Mouse (Mus musculus) ZHBTc4 (cell line): ENCODE results near the gene Zfp423.
"Not testable (repeated sequence)": the region's sequence is repeated elsewhere in the genome, so short reads cannot be mapped to it uniquely, and the experiment has no call there.

Source experiments
- DNase-seq: peaks from one replicate; pipeline ENCODE4 v3.0.0-alpha.2; 2011; ENCODE audit warnings: low read depth, low spot score

Zfp423 gene

GRCm38 (mm10) chr8:87905404-87905803, 54.0 kb downstream of the Zfp423 start:
- DNase-seq, result no peak

- no peak for DNase-seq
Measured at GRCm38 (mm10) chr8:87904108-87904507, 55.3 kb downstream of the Zfp423 start.

DNA sequence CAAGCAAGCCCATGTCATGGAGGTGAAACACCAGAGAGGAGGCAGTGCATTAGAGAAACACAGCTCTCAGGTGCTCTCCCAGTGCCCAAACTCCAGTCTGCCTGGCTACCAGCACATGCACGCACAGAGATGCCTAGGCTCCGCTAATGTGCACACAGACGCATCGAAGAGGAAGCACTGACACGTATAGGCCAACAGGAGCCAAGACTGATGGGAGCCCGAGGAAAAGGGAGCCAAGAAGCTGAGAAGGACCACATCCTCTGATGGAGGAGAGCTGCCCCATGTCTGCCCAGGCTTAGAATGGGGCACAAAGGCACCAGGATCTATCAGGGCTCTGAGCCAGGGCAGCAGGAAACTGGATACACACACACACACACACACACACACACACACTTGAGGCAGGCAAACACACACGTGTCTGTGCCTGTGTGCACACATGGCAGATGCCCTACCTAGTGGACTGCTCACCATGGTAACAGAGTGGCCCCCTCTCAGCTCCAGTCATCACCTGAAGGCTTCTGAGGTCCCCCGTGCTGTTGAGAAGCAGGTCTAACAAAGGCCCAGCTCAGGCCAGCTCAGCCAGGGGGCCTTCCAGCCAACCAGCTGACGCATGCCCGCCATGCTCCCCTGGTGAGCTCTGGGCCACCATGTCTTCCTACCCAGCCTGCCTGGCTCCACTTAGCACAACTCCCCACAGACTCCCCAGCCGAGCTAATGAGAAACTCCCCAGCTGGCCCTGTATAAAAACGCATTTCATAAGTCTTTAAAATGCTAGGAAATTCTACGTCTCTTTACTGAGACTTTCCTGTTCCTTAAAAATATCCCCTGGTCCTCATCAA, 64.0 kb downstream of the Zfp423 start:
- DNase-seq, result no peak

GRCm38 (mm10) chr8:87894287-87894686, 65.1 kb downstream of the Zfp423 start:
- no peak for DNase-seq

GRCm38 (mm10) chr8:87893547-87893946, 65.8 kb downstream of the Zfp423 start:
- DNase-seq, result peak; percentile 28

DNA sequence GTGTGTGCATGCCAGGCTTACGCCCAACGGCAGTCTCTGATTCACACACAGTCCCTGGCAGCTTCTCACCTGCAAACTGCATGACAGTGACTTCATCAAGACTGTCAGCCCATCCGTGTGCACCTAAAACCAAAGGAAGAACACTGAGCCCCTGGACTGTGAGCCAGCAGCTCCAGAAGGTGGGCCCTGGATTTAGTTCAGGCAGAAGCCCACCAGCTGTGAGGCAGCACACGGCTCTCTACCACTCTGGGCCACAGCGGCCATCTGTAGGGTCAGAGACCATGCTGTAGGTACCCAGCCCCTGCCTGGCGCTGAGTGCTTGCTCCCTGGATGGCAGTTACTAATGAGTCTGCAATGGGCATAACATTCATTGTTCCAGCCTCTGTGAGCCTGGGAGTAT, 66.5 kb downstream of the Zfp423 start:
- DNase-seq, result no peak

DNA sequence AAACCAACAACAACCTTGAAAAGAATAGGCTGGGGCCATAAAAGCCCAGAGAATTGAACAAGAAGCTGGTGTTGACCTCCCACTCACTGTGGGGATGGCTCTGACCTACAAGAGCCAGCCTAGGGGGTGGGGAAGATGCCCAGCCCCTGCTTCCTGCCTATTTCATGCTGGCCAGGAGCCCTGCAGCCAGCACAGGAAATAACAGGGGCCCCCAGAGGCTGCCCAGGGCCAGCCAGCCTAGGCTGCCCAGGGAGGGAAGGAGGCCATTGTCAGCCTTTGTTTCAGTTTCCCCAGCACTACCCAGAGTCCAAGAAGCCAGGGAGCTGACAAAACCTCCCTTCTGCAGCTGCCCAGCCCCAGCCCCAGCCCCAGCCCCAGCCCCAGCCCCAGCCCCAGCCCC, 67.5 kb downstream of the Zfp423 start:
- DNase-seq, result no peak

DNA sequence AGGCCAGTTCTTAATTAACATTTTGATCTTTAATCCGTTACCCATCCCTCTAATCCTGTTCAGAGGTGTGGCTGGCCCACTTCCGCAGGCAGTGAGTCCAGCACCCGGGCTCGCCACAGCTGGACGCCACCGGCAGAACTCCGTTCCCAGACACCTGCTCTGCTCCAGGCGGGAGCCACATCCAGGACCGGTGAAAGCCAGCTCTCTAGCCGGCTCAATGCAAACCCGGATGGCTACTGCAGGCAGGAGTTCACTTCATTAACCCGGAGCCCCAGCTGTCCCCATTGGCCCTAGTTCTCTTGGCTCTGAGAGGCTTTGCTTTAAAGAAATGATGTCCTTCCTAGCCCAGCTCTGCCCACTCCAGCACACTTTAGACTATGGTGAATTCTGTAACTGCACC, 71.4 kb downstream of the Zfp423 start:
- DNase-seq, result no peak

- peak; percentile 52 for DNase-seq
Measured at GRCm38 (mm10) chr8:87881088-87881487, 78.3 kb downstream of the Zfp423 start.

GRCm38 (mm10) chr8:87875852-87876251, 83.5 kb downstream of the Zfp423 start:
- no peak for DNase-seq

DNA sequence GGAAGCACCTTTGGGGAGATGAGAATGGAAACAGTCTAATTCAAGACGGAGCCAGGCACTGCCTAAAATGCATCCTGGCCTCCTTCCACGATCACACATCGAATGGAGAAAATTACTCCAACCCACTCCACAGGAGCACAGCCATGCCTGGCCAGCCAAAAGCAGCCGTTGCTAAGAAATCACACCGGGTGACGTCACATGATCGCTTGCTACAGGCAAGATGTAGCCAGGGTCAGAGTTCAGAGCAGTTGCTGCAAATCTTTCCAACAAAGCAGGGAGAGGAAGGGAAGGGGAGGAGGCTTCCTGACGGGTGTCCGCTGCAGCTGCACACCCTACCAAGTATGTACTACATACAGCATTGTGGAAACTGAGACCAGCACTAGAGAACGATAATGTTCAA, 83.9 kb downstream of the Zfp423 start:
- DNase-seq, result no peak

GRCm38 (mm10) chr8:87872987-87873550, 86.3 kb downstream of the Zfp423 start:
- DNase-seq, result no peak

GRCm38 (mm10) chr8:87872356-87872930, 87.0 kb downstream of the Zfp423 start:
- no peak for DNase-seq

- DNase-seq, result peak; percentile 73
Measured at GRCm38 (mm10) chr8:87866586-87866985, 92.8 kb downstream of the Zfp423 start.

DNA sequence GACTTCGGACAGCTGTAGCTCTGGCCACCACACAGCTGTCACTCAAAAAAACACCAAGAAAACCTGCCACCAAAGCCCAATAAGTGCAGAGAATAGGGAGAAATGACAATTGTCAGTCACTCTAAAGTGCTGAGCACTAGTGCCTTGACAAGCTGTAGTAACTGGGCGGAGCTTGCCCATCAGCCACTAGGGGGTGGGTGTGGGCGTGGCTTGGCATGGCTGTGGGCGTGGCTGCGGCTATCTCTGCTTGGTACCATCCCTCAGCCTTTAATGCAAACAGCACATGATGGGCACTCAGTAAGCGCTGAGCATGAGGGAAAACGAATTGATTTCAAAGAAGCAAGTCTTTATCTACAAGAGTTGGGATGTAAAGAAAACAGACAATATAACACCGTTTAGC, 95.2 kb downstream of the Zfp423 start:
- peak; percentile 87 for DNase-seq

GRCm38 (mm10) chr8:87863128-87863527, 96.3 kb downstream of the Zfp423 start:
- DNase-seq, result no peak

DNA sequence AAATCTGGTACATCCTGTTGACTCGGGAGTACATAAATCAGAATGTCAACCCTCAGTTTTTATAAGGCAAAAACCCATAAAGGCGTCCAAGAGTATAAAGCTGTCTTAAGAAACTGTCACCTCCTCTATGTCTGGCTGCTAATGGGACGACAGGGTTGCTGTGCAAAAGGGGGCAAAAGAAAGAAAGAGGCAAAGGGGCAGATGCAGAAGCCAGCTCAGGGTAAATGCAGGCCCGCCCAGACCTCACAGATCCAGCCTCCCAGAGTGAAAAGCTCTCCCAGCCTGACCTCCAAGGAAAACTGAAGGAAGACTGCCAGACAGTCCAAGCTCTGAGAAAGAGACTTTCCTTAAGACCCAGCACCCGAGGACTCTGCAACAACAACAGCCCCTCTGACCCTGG, 97.7 kb downstream of the Zfp423 start:
- DNase-seq, result no peak

GRCm38 (mm10) chr8:87860905-87861304, 98.5 kb downstream of the Zfp423 start:
- no peak for DNase-seq

- no peak for DNase-seq
Measured at GRCm38 (mm10) chr8:87851871-87852270, 107.5 kb downstream of the Zfp423 start.

DNA sequence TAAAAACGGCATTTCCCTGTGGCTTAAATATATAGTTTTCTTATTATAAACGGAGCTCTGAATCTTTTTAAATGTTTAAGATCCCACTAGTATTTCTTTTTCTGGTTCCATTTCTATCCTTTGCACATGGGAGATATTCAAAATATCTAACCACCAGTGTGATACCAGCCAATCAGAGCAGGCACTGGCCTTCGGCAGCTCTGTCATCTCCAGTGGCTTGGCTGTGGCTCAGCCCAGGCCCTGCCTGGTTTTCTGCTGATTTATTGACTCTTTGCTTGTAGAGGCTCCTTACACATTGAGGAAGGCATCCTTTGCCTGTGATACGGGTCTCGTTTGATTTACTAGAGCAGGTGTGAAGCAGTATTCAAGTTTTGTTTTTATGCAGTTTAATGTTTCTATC, 108.0 kb downstream of the Zfp423 start:
- DNase-seq, result no peak

GRCm38 (mm10) chr8:87848836-87849235, 110.6 kb downstream of the Zfp423 start:
- no peak for DNase-seq

GRCm38 (mm10) chr8:87847796-87848195, 111.6 kb downstream of the Zfp423 start:
- DNase-seq, result no peak

DNA sequence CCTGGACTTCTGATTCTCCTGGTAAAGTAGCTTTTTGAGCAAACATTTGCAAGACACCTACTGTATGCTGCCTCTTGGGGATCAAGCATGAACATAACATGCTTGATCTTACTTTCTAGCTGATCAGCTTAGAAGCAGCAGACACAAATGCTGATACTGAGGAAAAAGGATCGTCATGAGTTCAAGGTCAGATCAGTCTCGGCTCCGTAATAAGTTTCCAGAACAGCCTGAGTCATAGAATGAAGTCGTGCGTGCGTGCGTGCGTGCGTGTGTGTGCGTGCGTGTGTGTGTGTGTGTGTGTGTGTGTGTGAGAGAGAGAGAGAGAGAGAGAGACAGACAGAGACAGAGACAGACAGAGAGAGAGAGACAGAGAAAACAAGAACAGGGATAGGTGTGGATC, 117.3 kb downstream of the Zfp423 start:
- DNase-seq, result not testable (repeated sequence)
